Mouse (Mus musculus) cerebellum, adult (tissue): ENCODE data around the gene Pde9a.
A peak's percentile ranks its signal among the peaks of the same experiment; 100 is the strongest.

Source experiments
- ATAC-seq: cut with Nextera tagmentation; 2 replicates; pipeline ENCODE4 v1.9.2; 2017; ENCODE audit warnings: mild to moderate bottlenecking, moderate library complexity, mixed read lengths; ENCODE audit not compliant: insufficient number of reproducible peaks, low FRiP score, low TSS enrichment

Pde9a gene

DNA sequence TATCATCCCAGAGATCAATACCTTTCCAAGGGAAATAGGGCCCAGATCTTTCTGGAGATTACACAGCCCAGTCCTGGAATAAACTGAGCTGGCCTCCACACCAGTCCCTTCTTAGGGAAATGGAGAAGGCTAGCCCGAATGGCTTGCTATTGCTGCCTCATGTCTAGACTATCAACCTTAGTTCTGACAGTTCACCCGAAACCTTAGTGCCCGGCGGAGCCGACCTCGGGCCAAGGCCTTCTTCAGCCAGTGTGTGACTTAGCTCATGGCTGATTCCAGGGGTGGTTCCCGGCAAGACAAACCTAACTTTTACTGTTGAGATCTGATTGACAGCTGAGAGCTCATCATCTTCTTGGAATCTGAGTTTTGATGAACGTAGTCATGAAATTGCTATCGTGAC is 68.0 kb downstream of the Pde9a start:
- ATAC-seq, result no peak

- peak; percentile 59; the same call in 1 of the 2 replicates for ATAC-seq
Measured at GRCm38 (mm10) chr17:31456723-31457567, 70.9 kb downstream of the Pde9a start.

GRCm38 (mm10) chr17:31460416-31460815 is 74.4 kb downstream of the Pde9a start:
- no peak for ATAC-seq

DNA sequence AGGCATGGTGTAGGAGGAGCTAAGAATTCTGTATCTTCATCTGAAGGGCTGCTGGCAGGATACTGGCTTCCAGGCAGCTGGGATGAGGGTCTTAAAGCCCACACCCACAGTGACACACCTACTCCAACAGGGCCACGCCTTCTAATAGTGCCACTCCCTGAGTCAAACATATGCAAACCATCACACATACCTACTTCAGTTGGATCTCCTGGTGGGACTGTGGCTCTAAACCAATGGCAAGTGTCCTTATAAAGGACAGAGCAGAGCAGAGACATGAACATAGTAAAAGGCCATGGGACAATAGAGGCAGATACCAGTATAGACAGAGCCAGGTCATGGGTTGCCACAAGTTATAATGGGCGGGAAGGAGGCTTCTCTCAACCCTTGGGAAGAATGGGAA is 76.5 kb downstream of the Pde9a start:
- ATAC-seq, result no peak

DNA sequence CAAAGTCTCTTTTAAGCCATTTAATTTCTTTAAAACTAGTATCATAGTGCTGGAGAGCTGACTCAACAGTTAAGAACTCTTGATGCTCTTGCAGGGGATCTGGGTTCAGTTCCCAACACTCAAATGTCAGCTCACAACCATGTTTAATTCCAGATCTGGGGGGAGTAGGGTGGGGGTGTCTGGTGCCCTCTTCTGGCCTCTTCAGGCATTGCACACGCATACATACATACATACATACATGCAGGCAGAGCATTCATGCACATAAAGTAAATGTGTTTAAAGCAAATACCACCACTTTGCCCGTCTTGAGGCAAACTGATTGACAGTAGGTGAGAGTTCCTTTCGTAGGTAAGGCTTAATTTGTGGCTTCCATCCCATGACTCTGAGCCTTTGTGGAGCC is 80.8 kb downstream of the Pde9a start:
- no peak for ATAC-seq

DNA sequence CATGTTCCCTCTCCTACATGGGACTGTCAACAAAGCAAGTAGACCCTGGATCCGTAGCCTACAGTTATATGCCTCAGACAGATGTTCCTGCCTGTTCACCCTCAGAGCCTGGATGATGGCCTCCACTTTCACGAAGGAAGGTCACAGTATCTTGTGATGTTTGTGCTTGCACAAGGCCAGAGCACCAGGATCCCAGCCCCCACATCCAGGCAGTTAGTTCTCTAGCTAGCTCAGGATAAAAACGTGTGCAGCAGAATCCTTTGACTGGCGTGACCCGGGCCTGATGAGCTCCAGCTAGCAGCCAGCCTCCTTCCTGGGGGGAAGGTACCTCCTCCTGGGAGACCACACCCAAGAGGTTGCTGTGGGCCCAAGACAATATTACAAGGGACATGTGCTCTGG is 82.5 kb downstream of the Pde9a start:
- ATAC-seq, result no peak

GRCm38 (mm10) chr17:31470766-31471418 is 84.9 kb downstream of the Pde9a start:
- ATAC-seq, result no peak

DNA sequence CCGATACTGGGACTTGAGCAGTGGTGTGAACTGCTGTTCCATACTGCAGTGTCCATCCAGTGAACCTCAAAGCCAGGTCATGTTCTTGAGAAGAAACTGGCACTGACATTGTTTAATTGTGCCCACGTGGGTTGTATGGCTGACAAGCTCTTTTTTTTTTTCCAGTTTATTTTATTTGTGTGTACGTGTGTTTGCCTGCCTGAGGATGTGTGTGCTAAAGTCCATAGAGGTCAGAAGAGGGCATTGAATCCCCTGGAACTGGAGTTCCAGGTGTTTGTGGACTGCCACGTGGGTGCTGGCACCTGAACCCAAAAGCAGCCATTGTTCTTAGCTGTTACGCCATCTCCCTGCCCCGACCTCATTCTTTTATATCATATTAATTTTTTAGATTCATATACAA is 88.4 kb downstream of the Pde9a start:
- no peak for ATAC-seq

DNA sequence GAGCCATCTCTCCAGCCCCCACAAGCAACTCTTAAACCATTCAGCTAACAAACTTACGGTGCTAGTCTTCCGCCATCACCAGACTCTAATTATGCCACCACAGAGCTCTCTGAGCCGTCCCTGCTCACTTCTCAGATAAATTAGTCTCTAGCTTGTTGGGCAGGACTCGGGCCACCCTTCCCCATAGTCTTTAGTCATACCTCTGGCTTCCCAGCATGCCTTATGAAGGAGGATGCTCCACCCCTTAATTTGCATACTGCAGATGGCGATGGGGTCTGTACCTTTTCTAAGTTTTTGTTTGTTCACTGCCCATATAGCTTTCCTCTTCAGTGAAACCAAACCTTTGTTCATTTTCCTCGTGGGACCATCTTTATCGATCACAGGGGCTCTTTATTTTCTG is 92.6 kb downstream of the Pde9a start:
- ATAC-seq, result no peak

DNA sequence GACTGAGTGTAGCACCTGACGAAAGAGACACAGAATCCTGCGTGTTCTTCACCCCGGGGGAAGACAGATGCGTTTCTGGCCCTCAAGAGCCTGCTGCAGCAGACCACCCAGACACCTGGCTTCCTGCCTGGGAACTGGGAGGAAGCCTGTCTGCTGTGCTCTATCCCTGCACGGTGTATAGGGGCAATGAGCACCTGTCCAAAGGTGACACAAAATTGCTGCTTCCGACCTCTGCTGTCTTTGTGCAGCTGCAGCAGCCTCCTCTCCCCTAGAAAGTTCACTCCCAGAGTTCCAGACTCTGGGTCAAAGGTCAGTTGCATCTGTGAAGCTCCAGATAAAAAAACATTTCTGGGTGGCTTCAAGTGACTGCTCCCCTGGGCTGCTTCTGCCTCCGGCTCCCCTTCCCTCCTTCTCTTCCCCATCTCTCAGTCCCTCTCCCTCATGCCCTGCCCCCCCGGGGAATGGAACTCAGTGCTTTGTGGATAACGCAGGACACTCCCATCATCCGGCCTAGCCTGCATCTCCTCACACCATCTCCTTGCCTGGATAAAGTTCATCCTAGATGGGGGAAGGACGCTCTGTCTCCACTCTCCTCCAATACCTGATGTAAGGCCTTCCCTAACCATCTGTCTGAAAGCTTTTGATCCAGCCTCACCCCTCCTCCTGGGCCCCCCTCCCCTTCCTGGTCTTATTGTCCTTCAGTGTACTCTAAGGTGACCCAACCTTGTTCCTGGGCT is 93.3 kb downstream of the Pde9a start:
- ATAC-seq, result no peak

GRCm38 (mm10) chr17:31486616-31487198 is 100.7 kb downstream of the Pde9a start:
- ATAC-seq, result no peak

GRCm38 (mm10) chr17:31487433-31488060 is 101.5 kb downstream of the Pde9a start:
- ATAC-seq, result no peak

DNA sequence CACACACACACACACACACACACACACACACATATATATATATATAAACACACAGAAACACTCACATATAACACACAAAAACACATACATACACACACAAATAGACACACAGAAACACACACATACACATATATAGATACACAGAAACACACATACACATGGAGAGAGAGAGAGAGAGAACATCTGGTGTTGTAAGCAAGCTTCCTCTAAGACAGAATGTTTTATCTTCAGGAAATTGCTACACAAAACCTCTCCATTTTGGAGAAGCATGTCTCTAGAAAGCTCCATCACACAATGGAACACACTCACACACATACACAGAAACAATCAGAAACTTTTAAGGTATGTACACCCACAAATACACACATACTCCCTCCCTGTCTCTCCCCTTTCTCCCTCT is 105.3 kb downstream of the Pde9a start:
- no peak for ATAC-seq

- peak; percentile 72; the same call in 1 of the 2 replicates for ATAC-seq
Measured at GRCm38 (mm10) chr17:31492416-31492815, 106.4 kb downstream of the Pde9a start.

DNA sequence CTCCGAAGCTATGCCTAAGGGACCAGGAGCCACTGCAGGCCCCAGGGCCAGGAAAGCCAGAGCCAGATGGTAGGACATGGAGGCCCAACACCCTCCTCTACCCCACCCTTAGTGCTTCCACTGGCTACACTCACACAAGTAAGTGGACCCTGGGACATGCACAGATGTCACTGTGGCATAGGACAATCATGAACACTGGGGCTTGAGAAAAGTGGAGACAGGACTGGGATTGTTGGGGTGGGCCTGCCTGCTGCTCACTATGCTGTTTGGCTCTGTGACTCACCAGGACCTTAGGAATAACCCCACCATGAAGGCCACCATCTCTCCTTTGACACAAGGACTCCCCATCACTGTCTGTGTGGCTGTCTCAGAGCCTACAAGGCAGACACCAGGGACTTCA is 109.0 kb downstream of the Pde9a start:
- no peak for ATAC-seq

DNA sequence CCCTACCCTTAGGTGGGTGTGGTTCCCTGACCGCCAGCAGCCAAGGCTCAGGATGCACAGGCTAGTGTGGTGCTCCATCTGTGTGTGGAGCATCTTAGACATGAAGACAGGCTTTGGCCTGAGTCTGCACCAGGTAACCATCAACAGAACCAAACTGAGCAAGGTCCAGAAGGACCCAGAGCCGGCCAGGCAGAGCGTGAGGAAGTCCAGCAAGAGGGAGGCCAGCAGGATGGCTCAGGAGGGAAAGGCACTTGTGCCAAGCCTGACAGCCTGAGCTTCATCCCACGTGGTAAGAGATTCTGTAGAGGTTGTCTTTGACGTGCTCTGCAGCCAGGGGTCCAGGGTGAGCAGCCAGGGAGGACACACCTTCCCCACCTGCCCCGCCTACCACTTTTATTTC is 111.7 kb downstream of the Pde9a start:
- peak; percentile 62; the same call in 1 of the 2 replicates for ATAC-seq

GRCm38 (mm10) chr17:31499725-31500124 is 113.7 kb downstream of the Pde9a start:
- ATAC-seq, result no peak

DNA sequence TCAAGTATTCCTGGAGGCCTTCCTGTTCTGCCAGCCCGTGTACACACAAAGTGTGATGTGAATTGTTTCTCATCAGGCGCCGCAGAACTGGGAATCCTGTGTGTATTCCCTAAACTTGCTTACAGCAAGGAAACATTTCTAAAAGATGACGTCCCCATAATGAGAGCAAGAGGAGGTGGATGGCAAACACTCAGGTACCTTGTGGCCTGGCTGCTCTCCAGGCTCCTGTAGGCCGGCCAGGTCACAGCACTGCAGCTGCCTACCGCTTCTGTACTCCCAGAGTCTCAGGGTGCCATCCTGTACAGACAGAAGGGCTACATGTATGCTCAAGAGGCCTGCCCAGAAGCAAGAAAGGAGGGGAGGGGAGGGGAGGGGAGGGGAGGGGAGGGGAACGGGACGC is 114.4 kb downstream of the Pde9a start:
- no peak for ATAC-seq

DNA sequence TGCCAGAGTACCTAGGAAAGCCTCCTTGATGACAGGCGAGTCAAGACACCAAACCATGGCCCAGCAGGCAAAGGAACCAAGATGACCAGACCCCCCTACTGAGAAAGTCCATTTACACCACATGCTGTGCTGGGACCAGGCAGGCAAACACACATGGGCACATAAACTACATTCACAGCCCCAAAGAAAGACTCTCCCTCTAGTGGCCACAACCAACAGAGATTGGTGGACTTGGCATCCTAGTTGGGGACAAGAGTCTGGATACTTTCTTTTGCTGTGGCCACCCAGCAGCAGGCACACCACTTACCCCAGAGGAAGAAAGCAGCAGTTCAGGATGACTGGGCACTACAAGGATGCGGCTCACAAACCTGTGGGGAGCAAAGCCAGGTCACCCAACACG is 114.9 kb downstream of the Pde9a start:
- ATAC-seq, result no peak

- no peak for ATAC-seq
Measured at GRCm38 (mm10) chr17:31502261-31502927, 116.4 kb downstream of the Pde9a start.
